Mouse (Mus musculus): Measurements from ENCODE around the gene Btg2. TPM values are rescaled to one million over a fixed set of nuclear protein-coding genes. Genes with fewer than 3 reads are reported as not detected.

The Btg2 gene
- polyA plus RNA-seq, 1 experiment from 2014 or later: 34.2 TPM

GRCm38 (mm10) chr1:134053207-134053606 lies 25.7 kb downstream of the Btg2 start:
- no peak overlapping the region for H3K9ac ChIP-seq
- H3K4me1 ChIP-seq: no peaks in the 10 kb centered on the region
- no peak overlapping the region for H3K4me2 ChIP-seq (replicated peaks)
- no peaks in the 10 kb centered on the region for H3K9me3 ChIP-seq
- no peak overlapping the region for H3K27ac ChIP-seq
- H3K27me3 ChIP-seq: no peaks in the 10 kb centered on the region
- H3K4me3 ChIP-seq: no peak overlapping the region
- WGBS: 6% methylated on average over 6 of the region's 6 CpGs
- no peak for ATAC-seq (ENCODE audit: insufficient number of reproducible peaks, insufficient read depth, low FRiP score, low TSS enrichment)
- H3K36me3 ChIP-seq: no peaks in the 10 kb centered on the region

- Histone ChIP-seq H3K9me3 (no peaks in the 10 kb centered on the region), H3K4me3 (no peak overlapping the region), H3K9ac (no peak overlapping the region), H3K27me3 (no peaks in the 10 kb centered on the region), H3K4me1 (0 out of 2 replicates have a peak, but pooled peaks cover 2% of the 10 kb centered on the region), H3K4me2 (replicated peaks) (no peak overlapping the region), H3K27ac (no peak overlapping the region), H3K36me3 (no peaks in the 10 kb centered on the region)
- WGBS: 71% methylated on average over 6 of the region's 6 CpGs
- ATAC-seq (ENCODE audit: insufficient number of reproducible peaks, insufficient read depth, low FRiP score, low TSS enrichment): no peak
These were observed 29.4 kb downstream of the Btg2 start for GRCm38 (mm10) chr1:134049542-134049941.

DNA sequence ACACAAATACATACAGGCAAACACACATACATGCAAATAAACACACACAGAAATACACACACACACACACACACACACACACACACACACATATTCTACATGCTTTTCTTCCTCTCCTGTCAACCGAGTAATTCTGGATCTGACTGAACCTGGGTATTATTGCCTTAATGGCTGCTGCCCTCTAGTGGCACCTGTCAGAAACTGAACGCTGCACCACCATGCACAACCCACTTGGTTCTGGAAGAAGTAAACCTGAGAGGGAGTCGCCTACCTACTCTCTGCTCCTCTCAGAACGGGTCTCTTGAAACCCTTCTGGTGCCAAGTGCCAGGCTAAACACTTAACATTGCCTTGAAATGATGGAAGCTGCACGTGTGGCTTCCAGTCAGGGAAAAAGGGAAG lies 30.2 kb downstream of the Btg2 start:
- 5% methylated on average over 5 of the region's 5 CpGs for WGBS
- no peak overlapping the region for H3K4me3 ChIP-seq
- no peak overlapping the region for H3K27ac ChIP-seq
- H3K4me1 ChIP-seq: 0 out of 2 replicates have a peak, but pooled peaks cover 2% of the 10 kb centered on the region
- no peaks in the 10 kb centered on the region for H3K9me3 ChIP-seq
- H3K9ac ChIP-seq: no peak overlapping the region
- H3K4me2 ChIP-seq (replicated peaks): no peak overlapping the region
- H3K27me3 ChIP-seq: no peaks in the 10 kb centered on the region; the same call in 1 of the 2 replicates
- no peaks in the 10 kb centered on the region for H3K36me3 ChIP-seq
- ATAC-seq (ENCODE audit: insufficient number of reproducible peaks, insufficient read depth, low FRiP score, low TSS enrichment): no peak; the same call in 1 of the 2 replicates

- ATAC-seq (ENCODE audit: insufficient number of reproducible peaks, insufficient read depth, low FRiP score, low TSS enrichment): no peak
- Histone ChIP-seq H3K9ac (no peak overlapping the region), H3K4me1 (0 out of 2 replicates have a peak, but pooled peaks cover 6% of the 10 kb centered on the region), H3K27me3 (no peaks in the 10 kb centered on the region; the same call in 1 of the 2 replicates), H3K36me3 (no peaks in the 10 kb centered on the region), H3K4me2 (replicated peaks) (no peak overlapping the region), H3K4me3 (no peak overlapping the region), H3K27ac (no peak overlapping the region), H3K9me3 (no peaks in the 10 kb centered on the region)
- WGBS: 71% methylated on average over 6 of the region's 6 CpGs
These were observed 31.5 kb downstream of the Btg2 start for GRCm38 (mm10) chr1:134047431-134047830.

- peaks cover 13% of the 10 kb centered on the region; the same call in 1 of the 2 replicates for H3K4me1 ChIP-seq
- H3K4me2 ChIP-seq (replicated peaks): peak overlapping the region; percentile 57
- H3K27me3 ChIP-seq: no peaks in the 10 kb centered on the region; the same call in 1 of the 2 replicates
- ATAC-seq (ENCODE audit: insufficient number of reproducible peaks, insufficient read depth, low FRiP score, low TSS enrichment): no peak
- H3K4me3 ChIP-seq: peak overlapping the region; percentile 28
- 19% methylated on average over 23 of the region's 23 CpGs for WGBS
- H3K9me3 ChIP-seq: no peaks in the 10 kb centered on the region
- H3K9ac ChIP-seq: peak overlapping the region; percentile 30; the same call in 1 of the 2 replicates
- no peaks in the 10 kb centered on the region for H3K36me3 ChIP-seq
- no peak overlapping the region for H3K27ac ChIP-seq
These were observed 32.5 kb downstream of the Btg2 start for GRCm38 (mm10) chr1:134046387-134046786.

DNA sequence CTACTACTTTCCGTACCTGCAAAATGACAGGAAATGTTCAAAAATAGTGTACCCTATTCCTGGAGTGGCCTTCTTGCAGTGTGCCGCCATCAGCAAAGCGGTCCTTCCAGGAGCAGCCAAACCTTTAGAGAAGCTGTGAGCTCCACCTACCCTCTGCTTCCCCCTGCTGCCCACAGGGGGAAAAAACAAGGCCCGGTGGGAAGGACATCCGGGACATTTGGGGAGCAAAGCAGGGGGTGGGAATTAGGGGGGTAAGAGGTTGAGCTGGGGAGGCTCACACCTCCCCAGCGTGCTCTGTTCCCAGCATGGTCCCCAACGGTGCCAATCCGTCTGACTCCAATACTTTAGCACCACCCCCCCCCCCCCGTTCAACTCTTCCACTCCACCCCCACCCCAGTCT lies 32.9 kb downstream of the Btg2 start:
- Histone ChIP-seq H3K27me3 (no peaks in the 10 kb centered on the region; the same call in 1 of the 2 replicates), H3K27ac (no peak overlapping the region), H3K9ac (peak overlapping the region; percentile 30; the same call in 1 of the 2 replicates), H3K4me2 (replicated peaks) (peak overlapping the region; percentile 57), H3K4me1 (peaks cover 13% of the 10 kb centered on the region; the same call in 1 of the 2 replicates), H3K36me3 (no peaks in the 10 kb centered on the region), H3K9me3 (no peaks in the 10 kb centered on the region), H3K4me3 (peak overlapping the region; percentile 28)
- 0 out of 2 replicates have a peak, but pooled peaks have one; percentile 38 for ATAC-seq (ENCODE audit: insufficient number of reproducible peaks, insufficient read depth, low FRiP score, low TSS enrichment)
- WGBS: 5% methylated on average over 8 of the region's 9 CpGs

DNA sequence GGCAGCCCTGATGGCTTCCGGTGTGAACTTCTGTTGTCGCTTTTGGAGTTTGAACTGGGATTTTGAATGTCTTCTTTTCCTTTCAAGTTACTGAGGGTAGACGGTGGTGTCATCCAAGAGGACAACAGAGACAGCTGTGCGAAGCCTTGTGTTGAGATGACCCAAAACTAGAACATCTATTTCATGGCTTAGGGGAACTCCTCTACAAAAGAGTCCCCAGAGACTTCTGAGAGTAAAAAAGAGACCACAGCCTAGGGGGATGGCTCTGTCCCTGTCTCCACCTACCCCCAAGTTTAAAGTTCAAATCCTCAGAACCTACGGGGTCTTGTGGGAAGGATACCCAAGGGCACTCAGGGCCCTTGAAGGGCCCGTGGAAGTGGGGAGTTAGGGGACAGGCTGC lies 34.1 kb downstream of the Btg2 start:
- ATAC-seq (ENCODE audit: insufficient number of reproducible peaks, insufficient read depth, low FRiP score, low TSS enrichment): no peak
- H3K36me3 ChIP-seq: no peaks in the 10 kb centered on the region
- H3K27ac ChIP-seq: no peak overlapping the region
- H3K9me3 ChIP-seq: no peaks in the 10 kb centered on the region
- 86% methylated on average over 6 of the region's 6 CpGs for WGBS
- H3K27me3 ChIP-seq: no peaks in the 10 kb centered on the region; the same call in 1 of the 2 replicates
- no peak overlapping the region for H3K4me3 ChIP-seq
- H3K9ac ChIP-seq: no peak overlapping the region
- peaks cover 13% of the 10 kb centered on the region; the same call in 1 of the 2 replicates for H3K4me1 ChIP-seq
- H3K4me2 ChIP-seq (replicated peaks): no peak overlapping the region

- WGBS: 25% methylated on average over 1 of the region's 1 CpGs
- Histone ChIP-seq H3K27ac (no peak overlapping the region), H3K9ac (no peak overlapping the region)
These were observed 36.6 kb downstream of the Btg2 start for GRCm38 (mm10) chr1:134042341-134042740.

DNA sequence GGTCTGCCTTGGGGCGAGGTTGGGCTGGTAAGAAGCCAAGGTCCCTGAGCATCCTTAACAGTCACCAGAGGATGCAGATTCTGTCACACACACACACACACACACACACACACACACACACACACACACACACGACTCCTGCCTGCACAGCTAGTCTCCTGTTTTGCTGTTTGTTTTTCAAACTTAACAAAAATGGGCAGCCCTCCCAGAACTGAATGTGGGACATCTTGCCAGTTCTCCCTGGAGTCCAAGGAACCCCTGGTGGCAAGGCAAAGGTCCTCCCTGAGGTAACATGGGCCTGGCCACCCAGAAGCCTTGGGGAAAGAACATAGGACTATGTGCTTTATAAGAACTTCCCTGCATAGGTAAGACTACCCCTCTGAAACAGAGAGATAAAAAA lies 37.0 kb downstream of the Btg2 start:
- Histone ChIP-seq H3K4me3 (no peak overlapping the region), H3K4me2 (replicated peaks) (no peak overlapping the region), H3K27ac (no peak overlapping the region), H3K27me3 (no peaks in the 10 kb centered on the region; the same call in 1 of the 2 replicates), H3K9ac (no peak overlapping the region), H3K9me3 (no peaks in the 10 kb centered on the region), H3K36me3 (no peaks in the 10 kb centered on the region), H3K4me1 (peaks cover 20% of the 10 kb centered on the region; the same call in 1 of the 2 replicates)
- no peak for ATAC-seq (ENCODE audit: insufficient number of reproducible peaks, insufficient read depth, low FRiP score, low TSS enrichment)
- WGBS: 50% methylated on average over 2 of the region's 2 CpGs

More at GRCm38 (mm10) chr1:134042341-134042740, 36.6 kb downstream of the Btg2 start:
- Histone ChIP-seq H3K36me3 (no peaks in the 10 kb centered on the region), H3K9me3 (no peaks in the 10 kb centered on the region), H3K4me1 (peaks cover 16% of the 10 kb centered on the region; the same call in 1 of the 2 replicates), H3K4me2 (replicated peaks) (no peak overlapping the region), H3K4me3 (no peak overlapping the region), H3K27me3 (no peaks in the 10 kb centered on the region; the same call in 1 of the 2 replicates)
- no peak for ATAC-seq (ENCODE audit: insufficient number of reproducible peaks, insufficient read depth, low FRiP score, low TSS enrichment)

DNA sequence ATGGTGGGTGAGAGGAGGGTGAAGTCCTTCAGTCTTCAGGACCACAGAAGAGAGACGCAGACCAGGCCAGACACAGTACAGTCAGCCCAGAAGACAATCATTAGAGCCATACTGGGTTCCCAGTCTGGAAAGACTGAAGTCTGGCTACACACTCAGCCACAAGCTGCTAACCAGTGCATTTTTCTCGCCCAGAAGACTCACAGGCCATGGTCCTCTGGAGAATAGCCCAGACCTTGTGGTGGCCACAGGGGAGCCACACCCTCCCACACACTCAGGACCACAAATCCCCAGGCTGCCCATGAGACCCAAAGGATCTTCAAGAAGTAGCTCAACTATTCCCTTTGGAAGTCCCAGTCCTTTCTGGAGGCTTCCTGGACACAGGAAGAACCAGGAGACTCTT lies 39.6 kb downstream of the Btg2 start:
- H3K27ac ChIP-seq: no peak overlapping the region
- H3K4me1 ChIP-seq: peaks cover 19% of the 10 kb centered on the region; the same call in 1 of the 2 replicates
- no peak overlapping the region for H3K4me2 ChIP-seq (replicated peaks)
- no peak overlapping the region for H3K9ac ChIP-seq
- no peak overlapping the region for H3K4me3 ChIP-seq
- no peaks in the 10 kb centered on the region; the same call in 1 of the 2 replicates for H3K27me3 ChIP-seq
- ATAC-seq (ENCODE audit: insufficient number of reproducible peaks, insufficient read depth, low FRiP score, low TSS enrichment): no peak
- no peaks in the 10 kb centered on the region for H3K9me3 ChIP-seq
- no peaks in the 10 kb centered on the region for H3K36me3 ChIP-seq
- WGBS: 85% methylated on average over 2 of the region's 2 CpGs

DNA sequence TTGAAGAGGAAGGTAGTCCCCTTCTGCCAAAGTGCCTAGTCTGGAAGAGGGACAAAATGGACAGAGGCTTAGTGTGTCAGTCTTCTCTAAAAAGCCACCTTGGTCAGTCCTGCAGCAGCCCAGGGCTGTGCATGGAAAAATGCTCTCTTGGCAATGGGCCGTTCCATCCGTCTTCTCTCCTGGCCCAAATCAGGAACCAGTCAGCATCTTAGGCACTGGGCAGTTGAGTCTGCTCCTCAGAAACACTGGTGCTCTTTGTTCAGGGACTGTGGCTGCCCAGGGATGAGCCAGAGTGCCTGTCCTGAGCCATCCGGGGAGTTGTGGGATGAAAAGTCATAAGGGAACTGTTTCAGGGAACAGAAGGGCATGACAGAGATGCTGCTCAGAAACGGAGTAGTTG lies 40.6 kb downstream of the Btg2 start:
- peaks cover 19% of the 10 kb centered on the region; the same call in 1 of the 2 replicates for H3K4me1 ChIP-seq
- H3K27me3 ChIP-seq: no peaks in the 10 kb centered on the region
- 65% methylated on average over 4 of the region's 4 CpGs for WGBS
- H3K9ac ChIP-seq: no peak overlapping the region
- H3K4me2 ChIP-seq (replicated peaks): no peak overlapping the region
- no peak for ATAC-seq (ENCODE audit: insufficient number of reproducible peaks, insufficient read depth, low FRiP score, low TSS enrichment)
- H3K36me3 ChIP-seq: no peaks in the 10 kb centered on the region
- H3K27ac ChIP-seq: no peak overlapping the region
- no peaks in the 10 kb centered on the region for H3K9me3 ChIP-seq
- H3K4me3 ChIP-seq: no peak overlapping the region

- peak within 1 kb of the TSS; percentile 37; the same call in 1 of the 2 replicates for H3K27ac ChIP-seq
- H3K9me3 ChIP-seq: no peaks in the 10 kb centered on the region
- H3K27me3 ChIP-seq: no peaks in the 10 kb centered on the region
- H3K4me1 ChIP-seq: peaks cover 13% of the 10 kb centered on the region; the same call in 1 of the 2 replicates
- H3K9ac ChIP-seq: no peak within 1 kb of the TSS
- no peak within 1 kb of the TSS for H3K4me3 ChIP-seq
- no peaks in the 10 kb centered on the region for H3K36me3 ChIP-seq
- no peak for ATAC-seq (ENCODE audit: insufficient number of reproducible peaks, insufficient read depth, low FRiP score, low TSS enrichment)
- H3K4me2 ChIP-seq (replicated peaks): no peak within 1 kb of the TSS
- 39% methylated on average over 9 of the region's 9 CpGs for WGBS
These were observed 41.7 kb downstream of the Btg2 start, which contains the start of gene Fmod for GRCm38 (mm10) chr1:134037172-134037571. Gene Fmod, plus strand, starts transcription at chr1:134037254.
